Mouse (Mus musculus) activated CD4-positive, CD25-positive, alpha-beta regulatory T cell, adult 9 weeks (primary cell): ENCODE data around the gene Gtse1. TPM values are rescaled to one million over a fixed set of nuclear protein-coding genes. Genes with fewer than 3 reads are reported as not detected.

Source experiments
- polyA plus RNA-seq: library from polyadenylated mRNA; unstranded; fragments of 100-300 nt; shearing (Covaris generic); gene quantifications from one replicate; pipeline ENCODE4 v1.2.1, GENCODE M21; 2017

Gtse1 gene
- 4.6 TPM for polyA plus RNA-seq

DNA sequence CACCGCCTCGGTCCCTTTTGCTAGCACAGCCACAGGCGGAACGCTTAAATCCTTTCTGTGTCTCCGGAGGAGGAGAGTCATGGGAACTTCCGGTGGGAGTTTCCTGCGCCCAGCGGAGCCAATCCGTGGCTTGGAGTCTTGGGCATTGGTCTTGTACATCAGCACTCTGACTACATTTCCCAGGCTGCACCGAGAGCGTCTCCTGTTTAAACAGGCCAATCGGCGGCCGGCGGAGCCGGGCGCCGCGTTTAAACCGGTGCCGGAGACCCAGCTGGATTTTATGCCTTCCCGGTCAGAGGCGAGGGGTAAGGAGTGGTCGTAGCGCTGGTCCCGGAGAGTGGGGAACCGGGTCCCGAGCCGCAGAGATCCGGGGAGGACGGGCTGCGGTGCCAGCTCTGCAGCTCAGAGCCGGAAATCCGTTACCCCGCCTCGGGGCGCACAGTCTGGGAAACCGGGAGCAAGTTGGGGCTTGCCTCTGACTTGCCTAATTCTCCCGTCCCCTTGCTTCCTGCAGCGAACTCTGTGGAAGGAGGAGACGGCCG is at the start of gene Gtse1:
Gene Gtse1 (plus strand): TSS at position 256 of the 542 bp plus-strand sequence.

GRCm38 (mm10) chr15:85811535-85812277 is 47.8 kb upstream of the Gtse1 start, which contains the start of gene Cdpf1:
Gene Cdpf1, minus strand, starts transcription at chr15:85811697.

DNA sequence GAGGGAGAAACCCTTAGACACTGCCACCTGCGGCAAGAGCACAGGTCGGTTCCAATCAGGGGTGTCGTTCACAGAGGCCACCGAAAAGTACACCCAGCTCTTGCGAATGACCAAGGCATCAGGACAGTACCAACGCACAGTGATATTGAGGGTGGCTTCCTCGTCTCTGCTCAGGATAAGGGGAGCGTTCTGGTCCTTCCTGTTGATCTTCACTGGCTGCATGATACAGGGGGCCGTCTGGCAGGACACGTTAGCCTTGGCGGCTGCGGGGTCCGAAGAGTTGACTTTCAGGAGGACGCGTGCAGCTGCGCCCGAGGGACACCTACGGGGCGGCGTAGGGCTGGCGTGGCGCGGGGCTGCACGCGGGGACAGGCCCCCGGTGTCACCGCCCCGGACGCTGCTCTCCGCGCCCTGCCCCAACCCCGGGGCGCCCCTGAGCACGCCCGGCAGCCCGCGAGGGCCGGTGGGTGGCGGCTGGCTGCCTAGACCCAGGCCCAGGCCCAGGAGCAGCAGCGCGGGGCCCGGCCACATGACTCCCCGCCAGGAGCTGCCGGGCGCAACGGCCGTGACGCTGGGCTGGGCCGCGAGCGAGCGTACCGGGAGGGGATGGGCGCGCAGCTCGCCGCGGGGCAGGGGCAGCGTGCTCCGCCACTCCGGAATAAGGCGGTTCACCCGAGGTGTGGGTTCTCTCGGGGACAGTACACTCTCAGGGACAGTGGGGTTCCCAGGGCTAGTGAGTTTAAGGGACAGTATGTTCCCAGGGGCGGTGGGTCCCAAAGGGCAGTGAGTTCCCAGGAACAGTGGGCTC is 38.1 kb upstream of the Gtse1 start, which contains the start of gene Pkdrej:
Gene Pkdrej (minus strand): TSS at position 532 of the 808 bp plus-strand sequence.

GRCm38 (mm10) chr15:85831954-85832590 is 27.5 kb upstream of the Gtse1 start, which contains the start of gene Ttc38:
Gene Ttc38, plus strand, starts transcription at chr15:85832306.

GRCm38 (mm10) chr15:85878848-85879497 is 19.4 kb downstream of the Gtse1 start, which contains the start of gene Trmu:
Gene Trmu, plus strand, starts transcription at chr15:85879312.

Other genes starting within 250 kb of the Gtse1 start
- not detected for gene Ppara, start 124.8 kb upstream of the Gtse1 start, polyA plus RNA-seq
- 43.7 TPM for gene Cdpf1, start 48.0 kb upstream of the Gtse1 start, polyA plus RNA-seq
- gene Pkdrej, start 38.0 kb upstream of the Gtse1 start, polyA plus RNA-seq, result not detected
- 26.6 TPM for gene Ttc38, start 27.4 kb upstream of the Gtse1 start, polyA plus RNA-seq
- 49.9 TPM for gene Trmu, start 19.6 kb downstream of the Gtse1 start, polyA plus RNA-seq
- gene Celsr1, start 174.0 kb downstream of the Gtse1 start, polyA plus RNA-seq, result 1.6 TPM
- 21.5 TPM for gene Gramd4, start 197.9 kb downstream of the Gtse1 start, polyA plus RNA-seq